Mouse (Mus musculus) lung, postnatal 25 days (tissue): ENCODE results near the gene Apba3.

Experiments
- DNase-seq: peaks from one replicate; pipeline ENCODE4 v3.0.0; 2022; ENCODE audit warnings: low spot score

Gene Apba3

DNA sequence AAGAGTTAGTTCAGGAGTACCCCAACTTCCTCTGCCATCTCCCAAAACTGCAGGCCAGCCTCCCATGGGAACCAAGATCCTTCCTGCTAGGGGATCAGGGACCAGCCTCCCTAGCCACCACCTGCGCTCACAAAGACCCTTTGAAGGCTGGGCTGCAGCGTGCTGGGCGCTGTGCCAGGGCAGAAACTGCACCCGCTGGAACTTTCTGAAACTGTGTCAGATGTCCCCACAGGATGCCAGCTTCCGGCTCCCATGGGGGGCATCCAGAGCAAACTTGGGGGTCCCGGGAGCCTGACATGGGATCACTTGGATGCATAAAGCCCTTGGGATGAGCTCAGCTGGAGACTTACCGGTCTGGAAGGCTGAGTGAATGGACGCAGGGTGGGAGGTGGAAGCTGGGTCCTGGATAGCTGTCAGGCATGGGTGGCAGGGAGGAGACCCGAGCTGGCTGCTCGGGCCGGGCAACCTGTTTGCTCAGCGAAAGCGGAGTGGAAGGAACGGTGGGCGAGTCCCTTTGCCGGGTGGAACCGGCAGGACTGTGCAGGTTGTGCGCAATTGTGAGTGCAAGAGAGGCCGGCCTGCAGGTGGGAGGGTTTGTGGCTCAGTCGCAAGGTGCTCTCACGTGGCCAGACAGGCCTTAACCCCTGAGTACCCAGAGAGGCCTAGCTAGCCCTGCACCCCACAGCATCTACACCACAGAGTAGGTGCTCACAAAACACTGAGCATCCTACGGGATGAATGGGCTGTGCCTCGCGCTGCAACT, 24.1 kb downstream of the Apba3 start:
- peak; percentile 72 for DNase-seq

DNA sequence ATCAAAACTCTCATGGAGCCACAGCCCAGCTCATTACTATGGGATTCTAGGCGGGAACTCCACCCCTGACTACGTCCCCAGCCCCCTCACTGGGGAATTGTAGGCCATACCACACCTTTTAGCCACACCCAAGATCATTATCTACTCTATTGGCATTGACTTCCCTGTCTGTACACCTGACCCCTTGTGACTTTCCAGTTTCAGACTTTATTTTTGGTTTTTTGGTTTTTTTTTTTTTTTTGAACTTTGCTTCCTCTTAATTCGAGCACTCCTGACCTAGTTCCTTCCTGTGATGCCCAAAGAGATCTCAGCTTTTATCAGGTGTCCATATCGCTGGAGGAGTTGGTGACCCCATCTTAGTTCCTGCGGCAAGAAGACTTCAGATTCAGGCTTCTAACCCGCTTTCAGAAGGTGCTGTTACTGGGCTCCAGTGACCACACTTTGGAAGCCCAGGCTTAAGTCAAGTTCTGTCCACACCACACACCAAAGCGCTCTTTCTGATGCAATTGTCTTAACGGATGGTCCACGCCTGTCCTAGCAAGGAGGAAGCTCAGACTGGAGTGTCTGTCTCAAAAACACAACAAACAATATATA, 24.8 kb downstream of the Apba3 start, which contains the start of gene Tjp3:
Gene Tjp3, minus strand, starts transcription at position 71 of the 594 bp plus-strand sequence.
- no peak for DNase-seq

DNA sequence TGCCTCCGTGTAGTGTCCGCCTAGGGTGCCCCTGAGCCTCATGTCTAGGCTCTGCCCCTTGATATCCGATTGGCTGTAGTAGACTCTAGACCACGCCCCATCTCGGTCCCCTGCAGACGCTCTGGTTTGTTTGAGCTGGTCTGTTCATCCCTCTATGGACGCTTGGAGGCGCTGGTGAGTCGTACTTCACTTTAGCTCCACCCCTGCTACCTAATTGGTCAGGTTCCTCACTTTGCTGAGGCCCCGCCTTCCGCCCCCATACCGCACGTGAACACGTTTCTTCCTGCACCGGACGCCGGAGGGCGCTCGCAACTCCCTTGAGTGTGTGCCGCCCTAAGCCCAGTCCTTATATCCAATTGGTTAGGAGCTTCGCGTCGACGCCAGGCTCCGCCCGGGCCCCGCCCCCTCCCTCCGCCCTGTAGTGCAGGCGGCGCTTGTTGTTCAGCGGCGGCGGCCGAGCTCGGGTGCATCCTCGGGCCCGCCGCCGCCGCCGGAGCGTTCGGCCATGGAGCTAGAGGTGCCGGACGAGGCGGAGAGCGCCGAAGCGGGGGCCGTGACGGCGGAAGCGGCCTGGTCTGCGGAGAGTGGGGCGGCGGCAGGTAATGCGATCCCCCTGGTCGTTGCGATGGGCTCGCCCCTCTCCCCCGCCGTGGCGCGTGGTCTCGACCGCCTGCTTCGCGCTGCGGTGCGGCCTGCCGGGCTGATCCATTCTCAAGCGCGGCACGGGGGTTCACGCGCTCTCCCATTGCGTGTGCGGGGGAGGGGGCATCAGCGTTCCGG, 26.0 kb downstream of the Apba3 start, which contains the start of gene Pip5k1c:
Gene Pip5k1c, plus strand, starts transcription at position 410 of the 780 bp plus-strand sequence.
- peak; percentile 100 for DNase-seq

DNA sequence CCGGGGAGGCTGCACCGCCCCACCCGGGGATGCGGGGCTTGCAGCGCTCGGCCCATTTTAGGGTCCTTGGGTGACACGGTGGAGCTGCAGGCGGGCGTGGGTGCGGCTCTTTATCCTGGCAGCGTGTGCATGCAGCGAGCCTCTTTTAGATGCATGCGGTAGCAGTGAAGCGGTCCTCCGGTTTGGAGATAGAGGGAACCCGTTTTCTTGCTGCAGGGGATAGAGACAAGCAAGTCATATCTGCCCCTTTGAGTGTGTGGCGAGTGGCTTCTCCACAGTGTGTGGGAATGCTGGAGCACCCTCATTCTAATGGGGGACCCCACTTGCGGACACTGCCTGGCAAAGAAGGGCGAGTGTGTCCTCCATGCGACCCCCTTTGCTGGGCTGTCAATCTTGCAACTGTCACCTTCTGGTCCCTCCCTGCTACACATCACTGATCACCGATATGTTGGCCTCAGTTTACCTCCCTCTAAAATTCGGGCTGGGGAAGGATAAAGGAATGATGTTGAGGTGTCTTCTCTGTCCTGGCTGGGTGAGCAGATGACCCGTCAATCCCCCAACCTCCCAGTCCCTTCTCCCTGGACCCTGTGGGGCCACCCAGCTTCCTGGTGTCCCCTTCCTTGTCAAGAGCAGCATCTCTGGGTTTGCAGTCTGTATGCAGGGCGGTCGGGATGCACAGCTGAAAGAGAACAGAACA, 26.7 kb downstream of the Apba3 start:
- no peak for DNase-seq

DNA sequence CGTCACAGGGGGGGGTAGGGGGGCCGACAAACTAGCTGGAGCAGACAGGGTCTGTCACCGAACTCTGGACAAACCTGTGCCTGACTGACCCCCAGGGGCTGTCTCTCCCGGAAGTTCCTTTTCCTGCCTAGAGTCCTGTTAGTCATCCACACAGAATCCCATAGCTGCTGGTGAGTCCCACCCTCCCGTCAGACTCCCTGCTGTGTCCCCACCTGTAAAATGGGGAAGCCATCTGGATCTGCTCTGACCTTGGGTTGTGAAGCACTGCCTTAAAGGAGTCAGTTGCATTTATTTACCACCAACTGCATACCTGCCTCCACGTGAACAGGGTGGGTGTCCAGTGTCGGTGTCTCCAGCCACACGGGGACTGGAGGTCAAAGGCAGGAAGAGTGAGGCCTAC, 27.7 kb downstream of the Apba3 start:
- no peak for DNase-seq

DNA sequence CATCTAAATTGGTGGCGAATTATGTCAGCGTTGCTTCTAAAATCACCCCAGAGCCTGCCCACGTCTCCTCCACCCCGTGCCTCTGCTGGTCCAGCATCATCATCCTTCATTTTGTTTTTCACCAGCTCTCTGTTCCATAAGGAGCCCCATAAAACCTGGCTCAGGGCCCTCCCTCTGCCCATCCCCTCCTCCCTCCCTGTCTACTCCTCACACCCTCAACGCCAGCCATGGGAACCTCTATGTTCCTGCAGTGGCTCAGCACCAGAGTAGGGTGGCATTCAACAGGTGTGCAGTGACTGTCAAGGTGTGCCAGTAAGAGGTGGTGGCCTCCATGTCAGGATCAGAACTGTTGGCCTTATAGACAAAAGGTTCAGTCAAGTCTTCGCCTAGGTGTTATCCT, 28.4 kb downstream of the Apba3 start:
- no peak for DNase-seq

DNA sequence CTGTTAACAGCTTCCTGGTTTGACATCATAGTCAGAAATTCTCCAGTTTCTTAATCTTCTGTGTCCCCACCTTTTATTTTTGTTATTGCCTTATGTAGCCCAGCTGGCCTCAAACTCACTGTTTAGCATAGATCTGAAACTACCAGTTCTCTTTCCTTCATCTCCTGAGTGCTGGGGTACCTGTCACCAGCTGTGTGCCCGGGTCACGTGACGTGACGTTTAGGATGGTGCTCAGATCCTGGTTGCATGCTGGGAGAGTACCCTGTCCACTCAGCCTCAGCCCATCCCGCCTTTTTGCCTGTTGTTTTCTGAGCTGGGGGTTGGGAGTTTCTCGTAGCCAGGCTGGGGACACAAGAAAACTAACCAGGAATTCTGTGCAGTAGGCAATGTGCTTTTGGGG, 30.5 kb downstream of the Apba3 start:
- no peak for DNase-seq

DNA sequence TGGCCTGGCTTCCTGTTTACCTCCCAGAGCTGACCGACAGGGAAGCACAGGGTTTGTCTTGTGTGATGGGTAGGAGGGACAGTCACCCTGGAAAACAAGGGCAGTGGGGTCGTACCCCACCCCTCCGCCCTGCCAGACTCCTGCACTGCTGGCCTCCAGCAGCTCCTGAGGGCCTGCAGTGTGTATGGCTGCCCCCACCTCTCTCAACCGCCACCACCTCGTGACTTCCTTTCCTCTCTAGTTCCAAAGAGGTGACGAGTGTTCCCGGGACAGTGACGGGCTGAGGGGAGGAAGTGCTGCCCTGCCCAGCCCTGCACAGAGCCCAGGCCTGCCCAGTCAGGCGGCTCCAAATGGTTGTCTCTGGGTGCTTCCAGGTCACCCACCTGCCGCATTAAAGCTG, 31.1 kb downstream of the Apba3 start:
- DNase-seq, result peak; percentile 87

DNA sequence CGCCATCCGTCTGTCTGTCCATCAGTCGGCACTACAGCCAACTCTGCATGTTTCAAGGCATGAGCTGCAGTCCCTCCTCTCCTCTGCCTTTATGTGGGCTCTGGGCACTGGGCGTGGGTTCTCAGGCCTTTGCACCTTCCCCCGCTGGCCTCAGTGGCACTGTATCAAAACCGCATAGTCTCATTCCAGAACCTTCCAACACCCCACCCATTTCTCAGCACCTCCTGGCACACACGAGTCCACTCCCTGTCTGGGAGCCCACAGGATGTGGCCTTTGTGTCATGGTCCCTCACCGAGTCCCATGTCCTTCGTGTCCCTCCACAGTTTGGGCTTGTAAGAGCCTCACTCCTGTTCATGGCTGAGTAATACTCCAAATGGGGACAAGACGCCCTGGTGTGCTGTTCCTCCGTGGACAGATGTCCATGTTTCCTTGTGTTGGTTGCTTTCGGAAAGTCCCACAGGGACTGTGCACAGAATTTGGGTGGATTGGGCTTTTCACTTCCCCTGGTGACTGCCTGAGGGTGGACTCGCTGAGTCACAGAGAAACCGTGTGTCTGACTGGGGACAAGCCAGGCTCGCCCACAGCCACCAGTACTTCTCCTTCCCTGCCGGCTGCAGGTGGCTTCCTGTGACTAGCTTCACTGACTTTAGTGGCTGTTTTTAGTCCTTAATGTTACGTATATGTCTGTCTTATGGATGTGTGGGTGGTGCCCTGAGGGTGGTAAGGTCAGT, 31.8 kb downstream of the Apba3 start:
- DNase-seq, result peak; percentile 62

DNA sequence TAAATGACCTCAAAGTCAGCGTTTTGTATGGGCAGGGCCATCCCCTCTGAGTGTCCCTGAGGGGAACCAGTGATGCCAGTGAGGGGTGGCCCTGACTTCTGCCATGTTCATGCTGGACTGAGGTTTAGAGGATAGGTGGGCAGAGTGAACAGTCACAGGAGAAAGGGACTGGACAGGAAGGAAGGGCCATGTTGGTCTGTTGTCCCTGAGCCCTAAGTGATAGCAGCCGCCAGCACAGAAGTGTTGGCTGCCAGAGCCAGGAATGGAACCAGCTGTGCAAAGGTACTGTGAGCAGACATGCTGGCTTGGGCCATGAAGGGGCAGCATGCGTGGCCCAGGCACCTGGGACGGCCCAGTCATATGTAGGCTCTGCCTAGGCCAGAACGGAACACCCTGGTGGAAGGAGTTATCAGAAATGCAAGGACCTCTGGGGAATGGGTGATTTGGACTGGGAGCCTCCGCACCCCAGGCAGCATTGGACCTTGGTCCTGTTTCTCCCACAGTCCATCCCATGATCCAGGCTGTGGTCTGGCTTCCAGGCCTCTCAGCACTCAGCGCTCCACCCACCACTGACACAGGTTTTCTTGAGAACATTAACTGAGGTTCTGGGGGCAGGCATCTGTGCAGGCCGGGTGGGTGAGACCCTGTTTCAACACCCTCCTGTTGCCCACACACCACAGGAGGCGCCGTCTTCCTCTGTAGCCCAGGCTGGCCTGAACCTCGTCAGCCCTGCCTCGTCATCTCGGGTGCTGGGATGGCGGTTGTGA, 33.0 kb downstream of the Apba3 start:
- DNase-seq, result no peak

DNA sequence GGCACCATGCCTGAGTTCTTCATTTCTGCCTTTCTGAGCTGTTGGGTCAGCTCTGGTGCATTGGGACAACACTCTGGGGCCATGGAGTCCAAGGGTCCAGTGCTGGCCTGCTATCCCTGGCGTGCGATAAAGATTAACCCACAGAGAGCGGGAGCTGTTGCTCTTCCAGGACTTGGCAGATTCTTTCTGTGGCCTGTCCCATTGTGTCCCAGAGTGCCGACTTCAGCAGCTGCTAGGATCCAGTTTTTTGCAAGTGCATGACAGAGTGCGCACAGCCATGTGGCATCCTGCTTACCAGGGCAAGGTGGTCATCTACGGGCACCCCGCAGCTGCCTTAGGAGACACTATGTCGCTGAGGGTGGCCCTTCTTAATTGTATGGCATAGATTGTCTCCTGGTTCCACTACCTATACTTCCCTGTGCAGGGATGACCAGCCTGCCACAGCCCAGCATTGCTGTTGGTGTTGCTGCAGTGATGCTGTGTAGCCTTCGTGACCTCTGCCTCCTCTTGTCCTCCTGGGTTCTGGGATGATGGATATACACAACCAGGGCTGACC, 33.7 kb downstream of the Apba3 start:
- no peak for DNase-seq

DNA sequence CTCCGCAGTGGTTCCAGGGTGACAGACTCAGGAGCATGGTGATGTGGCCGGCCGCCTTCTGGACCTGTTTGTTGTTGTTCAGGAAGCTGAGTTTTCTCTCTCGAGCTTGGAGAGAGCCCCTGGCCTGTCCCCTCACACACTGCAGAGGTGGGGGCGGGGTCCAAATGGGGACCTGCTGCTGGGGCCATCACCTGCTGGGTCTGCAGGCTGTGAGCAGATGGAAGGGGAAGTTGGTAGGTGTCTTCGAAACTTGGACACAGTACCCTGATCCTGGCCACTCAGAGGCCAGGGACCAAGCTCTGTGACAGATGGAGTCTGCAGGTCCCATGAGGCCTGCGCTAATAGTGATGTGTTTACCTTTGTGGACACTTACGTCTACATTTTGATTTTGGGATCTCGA, 34.6 kb downstream of the Apba3 start:
- no peak for DNase-seq

DNA sequence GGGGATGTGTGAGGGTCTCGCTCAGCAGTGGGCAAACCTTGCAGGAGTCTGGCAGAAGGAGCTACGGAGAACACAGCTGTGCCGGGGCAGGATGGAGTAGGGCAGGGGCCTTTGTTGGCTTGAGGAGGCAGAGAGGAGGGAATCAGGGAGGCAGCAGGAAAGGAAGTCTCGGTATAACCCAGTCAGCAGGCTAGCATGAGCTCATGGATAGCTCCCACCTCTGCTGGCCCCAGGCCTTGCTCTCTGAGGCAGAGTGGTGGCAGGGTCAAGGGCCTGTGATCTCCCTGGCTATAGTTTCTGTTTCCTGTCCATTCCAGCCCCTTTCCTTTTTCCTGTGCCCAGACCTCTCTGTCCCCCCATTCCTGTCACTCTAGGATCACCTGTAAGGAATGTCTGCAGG, 35.5 kb downstream of the Apba3 start:
- no peak for DNase-seq

DNA sequence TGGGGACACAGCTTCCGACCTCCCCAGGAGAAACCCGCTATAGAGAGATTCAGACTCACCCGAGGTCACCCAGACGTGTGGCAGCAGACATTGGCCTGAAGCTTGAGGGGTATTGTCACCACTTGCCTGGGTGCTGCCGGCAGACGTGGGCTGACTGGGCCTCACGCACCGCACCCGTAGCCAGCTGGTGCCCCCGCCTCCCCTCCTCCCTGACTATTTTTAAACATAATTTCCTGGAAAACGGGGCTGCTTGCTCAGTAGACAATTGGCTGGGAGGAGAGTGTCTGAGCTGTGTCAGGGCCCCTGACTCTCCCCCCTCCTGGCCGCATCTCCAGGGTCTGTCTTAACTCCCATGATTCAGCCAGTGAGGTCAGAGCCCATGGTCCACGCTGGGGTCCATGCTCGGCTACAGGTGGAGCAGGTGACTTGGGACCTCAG, 36.0 kb downstream of the Apba3 start:
- DNase-seq, result no peak

DNA sequence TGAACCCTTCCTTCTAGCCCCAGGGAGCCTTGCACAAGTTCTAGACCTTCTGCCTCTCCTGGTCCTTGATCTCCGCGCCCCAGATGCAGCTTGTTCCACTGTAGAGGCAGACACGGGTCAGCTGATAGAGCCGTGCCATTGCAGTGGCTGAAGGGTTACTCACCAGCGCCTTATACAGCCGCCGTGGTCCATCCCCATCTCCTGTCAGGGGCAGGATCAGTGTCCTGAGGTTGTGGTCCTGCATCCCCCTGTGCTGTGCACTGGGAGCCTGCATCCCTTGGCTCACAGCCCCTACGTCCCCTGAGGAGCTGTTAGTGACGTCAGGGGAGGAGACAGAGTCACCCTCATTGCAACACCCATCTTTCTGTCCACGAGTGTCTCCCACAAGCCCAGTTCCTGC, 36.5 kb downstream of the Apba3 start:
- no peak for DNase-seq

DNA sequence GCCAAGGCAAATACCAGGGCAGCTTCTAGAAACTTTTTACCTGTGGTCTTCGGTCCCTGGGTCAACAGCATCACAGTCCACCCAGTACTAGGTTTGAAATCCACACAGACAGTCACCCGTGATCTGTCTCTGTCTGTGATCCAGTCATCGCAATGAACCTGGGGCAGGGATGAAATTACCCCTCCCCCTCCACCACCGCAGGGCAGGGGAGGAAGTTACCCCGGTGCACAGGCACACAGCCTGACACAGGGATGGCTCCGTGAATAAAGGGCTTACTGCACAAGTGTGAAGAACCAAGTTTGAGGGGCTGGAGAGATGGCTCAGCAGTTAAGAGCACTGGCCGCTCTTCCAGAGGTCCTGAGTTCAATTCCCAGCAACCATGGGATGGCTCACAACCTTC, 37.0 kb downstream of the Apba3 start:
- no peak for DNase-seq

DNA sequence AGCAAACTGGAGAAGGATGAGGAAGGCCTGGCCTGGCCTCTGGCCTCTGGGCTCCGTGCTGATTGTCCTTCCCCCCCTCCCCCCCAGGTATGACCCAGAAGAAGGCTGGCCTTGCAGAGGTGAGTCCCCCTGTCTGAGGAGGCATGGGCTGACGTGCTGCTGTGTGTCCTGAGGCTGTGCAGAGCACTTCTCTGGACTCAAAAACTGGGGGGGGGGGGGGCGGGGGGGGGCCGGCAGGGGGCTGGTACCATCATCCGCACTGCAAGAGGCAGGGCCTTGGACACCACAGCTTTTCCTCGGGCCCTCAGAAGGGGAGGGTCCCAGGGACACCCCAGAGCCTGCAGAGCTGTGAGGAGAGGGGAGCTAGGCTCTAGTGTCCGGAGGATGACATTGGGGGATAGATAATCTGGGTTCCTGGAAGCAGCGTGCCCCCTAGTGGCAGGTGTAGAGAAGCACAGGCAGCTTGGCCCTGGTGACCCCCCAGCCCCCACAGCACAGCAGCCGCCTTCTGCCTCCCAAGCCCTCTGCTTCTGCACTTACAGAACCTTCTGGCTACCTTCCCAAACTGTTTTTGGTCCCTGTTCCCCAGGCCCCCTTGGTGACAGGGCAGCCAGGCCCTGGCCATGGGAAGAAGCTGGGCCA, 38.0 kb downstream of the Apba3 start:
- peak; percentile 53 for DNase-seq

DNA sequence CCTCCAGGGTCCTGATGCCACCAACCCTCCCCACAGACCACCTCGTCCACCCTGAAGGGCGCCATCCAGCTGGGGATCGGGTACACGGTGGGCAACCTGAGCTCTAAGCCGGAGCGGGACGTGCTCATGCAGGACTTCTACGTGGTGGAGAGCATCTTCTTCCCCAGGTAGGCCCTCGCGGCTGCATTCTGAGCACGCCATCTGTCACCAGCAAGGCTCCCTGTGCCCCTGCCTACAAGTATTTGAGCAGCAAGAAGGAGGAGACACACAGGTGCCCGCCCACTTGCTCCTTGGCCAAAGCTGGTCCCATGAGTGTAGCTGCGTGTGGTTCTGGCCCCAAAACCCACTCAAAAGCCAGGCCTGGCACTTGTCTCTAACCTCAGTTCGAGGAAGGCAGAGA, 38.9 kb downstream of the Apba3 start:
- no peak for DNase-seq

DNA sequence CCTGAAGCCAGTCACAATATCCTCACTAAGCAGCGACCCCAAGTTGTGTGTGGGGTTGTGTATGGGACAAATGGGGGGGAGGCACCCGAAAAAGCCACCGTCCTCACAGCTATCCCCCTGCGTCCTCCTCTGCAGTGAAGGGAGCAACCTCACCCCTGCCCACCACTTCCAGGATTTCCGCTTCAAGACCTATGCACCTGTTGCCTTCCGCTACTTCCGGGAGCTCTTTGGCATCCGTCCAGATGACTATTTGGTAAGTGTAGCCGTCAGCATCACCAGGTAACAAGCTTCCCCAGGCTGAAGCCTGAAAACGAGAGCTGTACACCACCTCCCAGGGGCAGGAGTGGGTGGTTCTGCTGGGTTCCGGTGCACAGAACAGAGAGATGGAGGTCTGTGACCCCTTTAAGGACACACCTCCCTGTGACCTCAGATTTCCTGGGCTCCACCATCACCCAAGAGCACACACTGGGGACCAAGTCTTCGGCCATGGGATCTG, 39.5 kb downstream of the Apba3 start:
- no peak for DNase-seq
